Mouse (Mus musculus) lung, postnatal 0 days (tissue): ENCODE data around the gene Lsm2.
A peak's percentile ranks its signal among the peaks of the same experiment; 100 is the strongest.

Experiments
- CTCF ChIP-seq: IDR thresholded peaks from 2 replicates; pipeline ENCODE4 v1.5.1; 2016; ENCODE audit warnings: antibody characterized with exemption, mild to moderate bottlenecking
- EP300 ChIP-seq: IDR thresholded peaks from 2 replicates; pipeline ENCODE4 v1.6.1; 2016; ENCODE audit warnings: antibody characterized with exemption, mild to moderate bottlenecking, control low read depth

- TF ChIP-seq EP300 (no peak), CTCF (peak; percentile 67)
These were observed 25.3 kb upstream of the Lsm2 start for GRCm38 (mm10) chr17:34956340-34956739.
